Mouse (Mus musculus) small intestine, adult 2 months (tissue): ENCODE data around the gene Tex46. TPM values are rescaled to one million over a fixed set of nuclear protein-coding genes. Genes with fewer than 3 reads are reported as not detected.

ENCODE experiments used
- H3K27ac ChIP-seq: fragments of 200-500 bp; 2 replicates; pipeline ENCODE4 v1.5.1; 2012; ENCODE audit warnings: low read depth, low read length, control low read depth, inconsistent platforms; ENCODE audit not compliant: insufficient read depth
- H3K27me3 ChIP-seq: fragments of 200-500 bp; 2 replicates; pipeline ENCODE4 v1.6.1; 2012; ENCODE audit warnings: mild to moderate bottlenecking, moderate library complexity, low read length, inconsistent platforms; ENCODE audit not compliant: control insufficient read depth, insufficient read depth
- H3K36me3 ChIP-seq: fragments of 200-500 bp; 2 replicates; pipeline ENCODE4 v1.6.1; 2012; ENCODE audit warnings: mild to moderate bottlenecking, low read length, control low read depth, inconsistent platforms; ENCODE audit not compliant: control insufficient read depth, insufficient read depth
- H3K4me1 ChIP-seq: fragments of 200-500 bp; 2 replicates; pipeline ENCODE4 v1.6.1; 2012; ENCODE audit warnings: low read length, inconsistent platforms, mixed read lengths; ENCODE audit not compliant: control insufficient read depth, insufficient read depth, insufficient read length
- H3K4me3 ChIP-seq: fragments of 200-500 bp; 2 replicates; pipeline ENCODE4 v1.5.1; 2012; ENCODE audit warnings: low read depth, mild to moderate bottlenecking, control low read depth, inconsistent platforms, low read length, moderate library complexity
- CTCF ChIP-seq: fragments of 200-500 bp; IDR thresholded peaks from 2 replicates; pipeline ENCODE4 v1.5.1; 2012; ENCODE audit warnings: low read depth, mild to moderate bottlenecking, control low read depth, inconsistent platforms, low read length, moderate library complexity, mixed read lengths; ENCODE audit not compliant: insufficient replicate concordance, insufficient read length; ENCODE audit errors: extremely low read depth
- POLR2A ChIP-seq: fragments of 200-500 bp; IDR thresholded peaks from 2 replicates; pipeline ENCODE4 v1.6.1; 2012; ENCODE audit warnings: low read depth, mild to moderate bottlenecking, control low read depth, inconsistent platforms, low read length, moderate library complexity
- WGBS: fragments of 180-500 bp; shearing (Covaris S2); methylation state at CpG from one replicate; pipeline ENCODE4 v1.1.7; 2018; 5-methylcytosine and 5-hydroxymethylcytosine counted together
- polyA plus RNA-seq: library from polyadenylated mRNA; depleted of rRNA; stranded (reverse); fragments of >200 nt; gene quantifications from 2 replicates; pipeline ENCODE4 v1.2.3, GENCODE M21; 2012; rRNA removed

Tex46 gene
- not detected in 2 replicates for polyA plus RNA-seq

- Histone ChIP-seq H3K4me1 (no peaks in the 10 kb centered on the region), H3K27me3 (no peaks in the 10 kb centered on the region), H3K27ac (no peak within 1 kb of the TSS), H3K4me3 (no peak within 1 kb of the TSS), H3K36me3 (no peaks in the 10 kb centered on the region)
- TF ChIP-seq CTCF (no peak), POLR2A (no peak)
- WGBS, result 39% methylated on average over 4 of the region's 4 CpGs
These were observed at the start of gene Tex46 for GRCm38 (mm10) chr4:136610387-136610856. Gene Tex46 (plus strand): TSS chr4:136610437.

DNA sequence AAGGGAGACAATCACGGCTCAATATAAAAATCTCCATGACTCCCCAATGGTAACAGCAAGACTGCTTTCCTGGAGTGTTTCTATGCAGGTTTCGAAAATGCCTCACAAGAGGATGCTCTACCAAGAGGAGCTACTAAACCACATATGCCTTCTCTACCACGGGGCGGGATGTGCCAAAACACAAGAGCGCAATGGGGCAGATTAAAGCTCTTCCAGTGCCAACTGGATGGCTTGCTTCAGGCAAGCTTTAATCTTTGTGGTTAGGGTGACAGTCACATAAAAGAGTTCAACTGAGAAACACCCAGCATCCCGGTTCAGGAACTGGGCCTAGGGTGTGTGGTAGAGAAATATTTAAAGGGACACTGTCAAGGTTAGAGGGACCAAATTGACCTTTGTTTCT is 47.5 kb upstream of the Tex46 start:
- TF ChIP-seq POLR2A, result no peak
- no peak for TF ChIP-seq CTCF
- H3K4me1 ChIP-seq, result 0 out of 2 replicates have a peak, but pooled peaks cover 2% of the 10 kb centered on the region
- no peak overlapping the region for H3K4me3 ChIP-seq
- no peak overlapping the region for H3K27ac ChIP-seq
- no peaks in the 10 kb centered on the region for H3K27me3 ChIP-seq
- 85% methylated on average over 6 of the region's 6 CpGs for WGBS
- H3K36me3 ChIP-seq, result peaks cover 45% of the 10 kb centered on the region

- no peak overlapping the region for H3K27ac ChIP-seq
- no peak overlapping the region for H3K4me3 ChIP-seq
- H3K36me3 ChIP-seq, result peaks cover 40% of the 10 kb centered on the region
- 82% methylated on average over 3 of the region's 3 CpGs for WGBS
- H3K27me3 ChIP-seq, result no peaks in the 10 kb centered on the region
- H3K4me1 ChIP-seq, result peaks cover 3% of the 10 kb centered on the region; the same call in 1 of the 2 replicates
- TF ChIP-seq POLR2A (no peak), CTCF (peak; percentile 6; the same call in 1 of the 2 replicates)
These were observed 41.6 kb upstream of the Tex46 start for GRCm38 (mm10) chr4:136568629-136569028.

DNA sequence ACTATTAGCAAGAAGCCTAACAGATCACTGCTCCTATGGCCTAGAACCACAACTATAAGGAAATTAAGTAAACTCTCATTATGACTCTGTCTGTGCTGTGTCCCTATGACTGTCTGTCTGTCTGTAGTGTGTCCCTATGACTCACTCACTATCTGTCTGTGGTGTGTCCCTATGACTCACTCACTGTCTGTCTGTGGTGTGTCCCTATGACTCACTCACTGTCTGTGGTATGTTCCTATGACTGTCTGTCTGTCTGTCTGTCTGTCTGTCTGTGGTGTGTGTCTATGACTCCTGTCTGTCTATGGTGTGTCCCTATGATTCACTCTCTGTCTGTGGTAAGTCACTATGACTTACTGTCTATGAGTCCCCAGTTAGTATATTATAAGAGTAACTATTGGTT is 40.2 kb upstream of the Tex46 start:
- no peak for TF ChIP-seq POLR2A
- no peak for TF ChIP-seq CTCF
- H3K36me3 ChIP-seq, result peaks cover 39% of the 10 kb centered on the region
- H3K27me3 ChIP-seq, result no peaks in the 10 kb centered on the region

GRCm38 (mm10) chr4:136581885-136582284 is 28.4 kb upstream of the Tex46 start:
- TF ChIP-seq CTCF, result no peak
- no peak for TF ChIP-seq POLR2A
- no peaks in the 10 kb centered on the region for H3K27me3 ChIP-seq
- no peaks in the 10 kb centered on the region for H3K4me1 ChIP-seq
- 0 out of 2 replicates have a peak, but pooled peaks cover 2% of the 10 kb centered on the region for H3K36me3 ChIP-seq
- no peak overlapping the region for H3K27ac ChIP-seq
- H3K4me3 ChIP-seq, result no peak overlapping the region
- 94% methylated on average over 3 of the region's 3 CpGs for WGBS

More for the DNA sequence above, 40.2 kb upstream of the Tex46 start:
- Histone ChIP-seq H3K4me1 (peaks cover 3% of the 10 kb centered on the region; the same call in 1 of the 2 replicates), H3K4me3 (no peak overlapping the region), H3K27ac (no peak overlapping the region)

DNA sequence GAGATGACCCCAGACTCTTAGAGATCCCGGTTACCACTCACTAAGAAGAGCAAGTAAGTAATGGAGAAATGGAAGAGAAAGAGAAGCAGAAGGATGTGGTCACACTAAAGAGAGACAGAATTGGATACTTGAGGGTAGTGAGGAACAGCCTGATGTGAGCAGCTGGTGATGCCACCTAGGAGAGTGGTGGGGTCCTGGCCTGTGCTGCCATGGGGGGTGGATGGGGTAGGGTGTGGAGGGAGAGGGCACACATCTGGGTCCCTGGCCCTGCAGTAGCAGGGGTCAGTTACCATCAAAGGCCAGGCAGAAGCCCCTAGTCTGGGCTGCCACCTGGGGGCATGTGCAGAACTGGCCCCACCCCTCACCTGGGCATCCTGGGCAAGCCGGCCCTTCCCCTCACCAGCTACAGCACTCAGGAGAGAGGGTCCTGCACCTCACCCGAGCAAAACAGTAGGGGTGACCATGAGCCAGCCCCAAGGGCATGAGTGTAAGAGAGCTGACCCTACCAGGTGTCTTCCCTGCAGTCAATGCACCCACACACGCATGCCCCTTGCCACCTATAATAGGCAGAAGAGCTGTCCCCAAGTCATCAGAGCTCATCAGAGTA is 22.9 kb upstream of the Tex46 start:
- 84% methylated on average over 4 of the region's 4 CpGs for WGBS

DNA sequence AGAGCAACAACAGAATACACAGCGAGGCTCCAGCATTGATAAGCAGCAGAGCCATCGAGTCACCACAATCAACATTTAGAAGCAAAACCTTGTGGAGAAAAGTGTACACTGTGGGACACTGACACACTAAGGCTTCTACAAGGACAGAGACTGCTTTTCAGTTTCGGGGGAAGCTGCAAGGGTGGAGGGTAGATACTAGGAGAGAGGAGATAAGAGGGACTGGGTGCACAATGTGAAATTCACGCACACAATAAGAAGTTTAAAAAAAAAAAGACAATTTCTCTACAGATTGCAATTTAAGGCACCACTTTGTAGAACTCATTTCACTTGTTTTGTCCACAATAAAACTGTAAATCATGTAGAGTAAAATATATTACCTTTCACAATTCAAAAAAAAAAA is 22.2 kb upstream of the Tex46 start:
- 81% methylated on average over 4 of the region's 4 CpGs for WGBS
- H3K36me3 ChIP-seq, result peaks cover 11% of the 10 kb centered on the region
- H3K27me3 ChIP-seq, result no peaks in the 10 kb centered on the region
- no peaks in the 10 kb centered on the region for H3K4me1 ChIP-seq
- H3K27ac ChIP-seq, result no peak overlapping the region
- no peak for TF ChIP-seq POLR2A
- TF ChIP-seq CTCF, result no peak
- H3K4me3 ChIP-seq, result no peak overlapping the region

More for the DNA sequence above, 22.9 kb upstream of the Tex46 start:
- H3K4me3 ChIP-seq, result no peak overlapping the region
- no peaks in the 10 kb centered on the region for H3K4me1 ChIP-seq
- no peaks in the 10 kb centered on the region for H3K27me3 ChIP-seq
- TF ChIP-seq CTCF, result no peak
- TF ChIP-seq POLR2A, result no peak
- no peak overlapping the region for H3K27ac ChIP-seq
- H3K36me3 ChIP-seq, result peaks cover 11% of the 10 kb centered on the region

DNA sequence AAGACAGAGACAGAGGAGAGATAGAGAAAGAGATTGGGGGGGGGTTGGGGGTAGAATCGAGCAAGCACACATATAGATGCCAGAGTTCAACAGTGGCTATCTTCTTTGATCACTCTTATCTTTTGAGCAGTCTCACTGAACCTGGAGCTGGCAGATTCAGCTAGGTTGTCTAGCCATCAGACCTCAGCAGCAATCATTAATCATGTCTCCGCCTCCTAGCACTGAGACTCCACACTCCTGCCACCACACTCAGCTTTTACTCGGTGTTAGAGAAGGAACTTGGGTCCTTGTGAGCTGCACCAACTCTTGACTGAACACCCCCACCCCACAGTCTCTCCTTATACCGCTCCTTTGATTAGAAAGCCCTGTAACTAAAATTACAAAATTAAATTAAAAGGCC is 18.1 kb upstream of the Tex46 start:
- 41% methylated on average over 4 of the region's 4 CpGs for WGBS

More for the DNA sequence above, 18.1 kb upstream of the Tex46 start:
- no peaks in the 10 kb centered on the region for H3K27me3 ChIP-seq
- H3K27ac ChIP-seq, result no peak overlapping the region
- TF ChIP-seq POLR2A (no peak), CTCF (no peak)
- peaks cover 11% of the 10 kb centered on the region for H3K36me3 ChIP-seq
- no peaks in the 10 kb centered on the region for H3K4me1 ChIP-seq
- H3K4me3 ChIP-seq, result no peak overlapping the region
